Comparison of ENCODE assay signal across 8 mouse cellular contexts in genomic region chr11:4594608-4595500, GRCm38 (mm10). TPM values are rescaled to one million over a fixed set of nuclear protein-coding genes. Genes with fewer than 3 reads are reported as not detected.
DNase-seq lines count a peak whose midpoint lies in the region; ATAC-seq lines count a peak whose summit lies in the region.

Gene Mtmr3 (minus strand): TSS chr11:4594863.

- H3K9me3 ChIP-seq in hindbrain, embryonic 13.5 days = no peaks in the 10 kb centered on the region

- WGBS in hindbrain, embryonic 13.5 days = 6% methylated on average over 48 of the region's 53 CpGs

- H3K9ac ChIP-seq in hindbrain, embryonic 13.5 days = peak within 1 kb of the TSS; percentile 97

- peak within 1 kb of the TSS; percentile 93 for H3K4me3 ChIP-seq in hindbrain, embryonic 13.5 days

- peaks cover 24% of the 10 kb centered on the region for H3K4me1 ChIP-seq in hindbrain, embryonic 13.5 days (replicated peaks)

- H3K27ac ChIP-seq in hindbrain, embryonic 13.5 days = peak within 1 kb of the TSS; percentile 97

- peak within 1 kb of the TSS; percentile 76 for H3K4me2 ChIP-seq in hindbrain, embryonic 13.5 days

- ATAC-seq in hindbrain, embryonic 13.5 days (ENCODE audit: low FRiP score) = peak; percentile 94

- DNase-seq in NIH3T3 (ENCODE audit: low read depth) = peak; percentile 99
- DNase-seq in cerebellum, postnatal 10 days = peak; percentile 98 to 99
- DNase-seq in frontal cortex, postnatal 14 days (ENCODE audit: low spot score in 2 of 2) = peak; percentile 78 to 87
- peak; percentile 75 to 83 for DNase-seq in layer of hippocampus, postnatal 25 days (ENCODE audit: extremely low spot score in 1 of 2, low spot score in 1 of 2)
- DNase-seq in lung, postnatal 25 days (ENCODE audit: low spot score) = peak; percentile 96
- DNase-seq in retina, embryonic 14.5 days (ENCODE audit: low spot score) = peak; percentile 99
- peak; percentile 99 for DNase-seq in thymus, postnatal 4 days

- no peaks in the 10 kb centered on the region for H3K36me3 ChIP-seq in hindbrain, embryonic 13.5 days

- no peaks in the 10 kb centered on the region for H3K27me3 ChIP-seq in hindbrain, embryonic 13.5 days

RNA-seq across cellular contexts. Expression of gene Mtmr3, which starts in this region (rescaled TPM):
- 35.9 and 36.7 TPM in 2 replicates for polyA plus RNA-seq in hindbrain, embryonic 13.5 days (2015; fragmentation: Nextera tagmentation; extraction: Ambion mirVana)
- 10 to 100 TPM; 69.3 to 71.4 TPM for total RNA-seq in layer of hippocampus, postnatal 25 days (2021)

Comparison
In these comparisons a context has a peak if more than half of its experiments do, and no peak if none do; other contexts are left out.
1. Peak in every context shown above with its lines: DNase-seq, ATAC-seq, H3K4me3 ChIP-seq and H3K27ac ChIP-seq.